Mouse (Mus musculus) embryonic stem cell, embryonic (primary cell): ENCODE measurements at regions not wholly inside any gene's neighbourhood (a gene's known extent, or its start where the extent isn't known, plus 50 kb on each side); places are given as distances from the start of the nearest gene placed in this dataset.
"Not testable (repeated sequence)": the region's sequence is repeated elsewhere in the genome, so short reads cannot be mapped to it uniquely, and the experiment has no call there.

Experiments
- CTCF ChIA-PET, 4 experiments: fragments of 300-600 bp in 2 of 4; fragments of 350-600 bp in 2 of 4; sonication (Branson Sonifier 250); formaldehyde crosslinking; loops; one replicate each; lab custom pipeline; 2022; ENCODE audit warnings: inconsistent platforms in 2 of 4; lab: Charles Lee
- POLR2A ChIA-PET, 4 experiments: fragments of 300-600 bp in 2 of 4; fragments of 350-600 bp in 2 of 4; sonication (Branson Sonifier 250); formaldehyde crosslinking; loops; one replicate each; lab custom pipeline; 2022; ENCODE audit warnings: antibody characterized with exemption in 4 of 4, inconsistent platforms in 1 of 4; lab: Charles Lee

- POLR2A ChIA-PET: no interaction called here
Measured at GRCm38 (mm10) chr8:8876879-8877278, 186.6 kb upstream of the Arglu1 start.

GRCm38 (mm10) chr8:8876469-8876868 is 186.1 kb upstream of the Arglu1 start:
- POLR2A ChIA-PET: no interaction called here
- CTCF ChIA-PET: no interaction called here

More at GRCm38 (mm10) chr8:8876879-8877278, 186.6 kb upstream of the Arglu1 start:
- CTCF ChIA-PET: no interaction called here

GRCm38 (mm10) chr8:8871938-8872337 is 181.6 kb upstream of the Arglu1 start:
- CTCF ChIA-PET: interaction anchor here in 1 of 4 experiments (0.7 kb wide), 1 partner anchor 121 kb away, joined by 10 read pairs; no protein-coding TSS in a partner anchor

GRCm38 (mm10) chr8:8871039-8871438 is 180.7 kb upstream of the Arglu1 start:
- ChIA-PET CTCF (interaction anchor here in 2 of 4 experiments (0.6 kb wide), 2 partner anchors 15 to 122 kb away, joined by 3 read pairs; no protein-coding TSS in a partner anchor), POLR2A (interaction anchor here in 1 of 4 experiments (0.6 to 1.0 kb wide), 3 partner anchors 9 to 147 kb away, joined by 3 to 4 read pairs (median 4); no protein-coding TSS in a partner anchor)

More at GRCm38 (mm10) chr8:8871938-8872337, 181.6 kb upstream of the Arglu1 start:
- POLR2A ChIA-PET: interaction anchor here in 1 of 4 experiments (0.6 kb wide), 1 partner anchor 10 kb away, joined by 3 read pairs; no protein-coding TSS in a partner anchor

GRCm38 (mm10) chr8:8870487-8870886 is 180.2 kb upstream of the Arglu1 start:
- ChIA-PET POLR2A (interaction anchor here in 1 of 4 experiments (0.6 to 1.0 kb wide), 3 partner anchors 9 to 146 kb away, joined by 3 to 4 read pairs (median 4); no protein-coding TSS in a partner anchor), CTCF (interaction anchor here in 2 of 4 experiments (0.6 kb wide), 2 partner anchors 14 to 122 kb away, joined by 3 read pairs; no protein-coding TSS in a partner anchor)

GRCm38 (mm10) chr8:8869338-8869737 is 179.0 kb upstream of the Arglu1 start:
- CTCF ChIA-PET: no interaction called here
- POLR2A ChIA-PET: no interaction called here

GRCm38 (mm10) chr8:8867924-8868323 is 177.6 kb upstream of the Arglu1 start:
- POLR2A ChIA-PET: no interaction called here
- CTCF ChIA-PET: no interaction called here

- ChIA-PET CTCF (no interaction called here), POLR2A (no interaction called here)
Measured at GRCm38 (mm10) chr8:8867126-8867777, 176.9 kb upstream of the Arglu1 start.

- CTCF ChIA-PET: no interaction called here
- POLR2A ChIA-PET: interaction anchor here in 1 of 4 experiments (0.7 to 1.1 kb wide), 2 partner anchors 10 to 1760 kb away, joined by 3 read pairs; no protein-coding TSS in a partner anchor
Measured at GRCm38 (mm10) chr8:8862767-8863166, 172.4 kb upstream of the Arglu1 start.

GRCm38 (mm10) chr8:8861331-8861940 is 171.1 kb upstream of the Arglu1 start:
- ChIA-PET POLR2A (interaction anchor here in 2 of 4 experiments (0.8 to 1.1 kb wide), 2 partner anchors 9 to 11 kb away, joined by 3 read pairs; no protein-coding TSS in a partner anchor), CTCF (no interaction called here)

GRCm38 (mm10) chr8:8858636-8859035 is 168.3 kb upstream of the Arglu1 start:
- ChIA-PET CTCF (no interaction called here), POLR2A (no interaction called here)

GRCm38 (mm10) chr8:8852656-8853366 is 162.5 kb upstream of the Arglu1 start:
- CTCF ChIA-PET: no interaction called here
- POLR2A ChIA-PET: interaction anchor here in 1 of 4 experiments (0.6 kb wide), 1 partner anchor 9 kb away, joined by 3 read pairs; no protein-coding TSS in a partner anchor

GRCm38 (mm10) chr8:8851271-8851670 is 160.9 kb upstream of the Arglu1 start:
- ChIA-PET POLR2A (no interaction called here), CTCF (interaction anchor here in 2 of 4 experiments (0.5 to 0.8 kb wide), 2 partner anchors 117 to 219 kb away, joined by 3 read pairs; no protein-coding TSS in a partner anchor)

- ChIA-PET CTCF (interaction anchor here in 1 of 4 experiments (0.5 kb wide), 1 partner anchor 219 kb away, joined by 3 read pairs; no protein-coding TSS in a partner anchor), POLR2A (no interaction called here)
Measured at GRCm38 (mm10) chr8:8850766-8851165, 160.4 kb upstream of the Arglu1 start.

GRCm38 (mm10) chr8:8847579-8847978 is 157.3 kb upstream of the Arglu1 start:
- ChIA-PET POLR2A (interaction anchor here in 1 of 4 experiments (1.3 kb wide), 1 partner anchor 145 kb away, joined by 4 read pairs; no protein-coding TSS in a partner anchor), CTCF (no interaction called here)

GRCm38 (mm10) chr8:8842326-8842725 is 152.0 kb upstream of the Arglu1 start:
- CTCF ChIA-PET: interaction anchor here in 1 of 4 experiments (1.1 kb wide), 1 partner anchor 151 kb away, joined by 3 read pairs; no protein-coding TSS in a partner anchor
- POLR2A ChIA-PET: no interaction called here

- CTCF ChIA-PET: not testable (repeated sequence)
- POLR2A ChIA-PET: interaction anchor here in 1 of 4 experiments (0.7 kb wide), 1 partner anchor 153 kb away, joined by 3 read pairs; no protein-coding TSS in a partner anchor
Measured at GRCm38 (mm10) chr8:8836166-8836565, 145.8 kb upstream of the Arglu1 start.

GRCm38 (mm10) chr8:8831306-8831705 is 141.0 kb upstream of the Arglu1 start:
- ChIA-PET CTCF (interaction anchor here in 2 of 4 experiments (0.5 to 0.6 kb wide), 2 partner anchors 162 kb away, joined by 3 to 4 read pairs; no protein-coding TSS in a partner anchor), POLR2A (no interaction called here)

GRCm38 (mm10) chr8:8829230-8829629 is 138.9 kb upstream of the Arglu1 start:
- ChIA-PET CTCF (no interaction called here), POLR2A (no interaction called here)
